Mouse (Mus musculus) mouse trophoblast stem cell (cell line): Measurements from ENCODE around the gene Hist1h3e.

Experiments used
- in situ Hi-C, 2 experiments: fragments of 300-500 bp; cut with MseI, MboI; formaldehyde crosslinking; loops; 2 replicates in 1 of 2; 3 replicates in 1 of 2; pipeline ENCODE4 v1.15.1; 2025

Hist1h3e gene

GRCm38 (mm10) chr13:23521703-23522102 is 40.5 kb downstream of the Hist1h3e start:
- in situ Hi-C loops: loop anchor here (10.0 to 25.0 kb wide), 2 partner anchors 1477 to 1484 kb away; partner anchors contain the start of genes Hist1h2ag (in 2 of the 2), Hist1h2bj (in 2 of the 2), Hist1h4i (in 2 of the 2) and Hist1h2ah (in 1 of the 2)

GRCm38 (mm10) chr13:23519416-23519815 is 42.8 kb downstream of the Hist1h3e start:
- in situ Hi-C loops: loop anchor here (5.0 to 25.0 kb wide), 3 partner anchors 82 to 1585 kb away; partner anchors contain the start of genes Hist1h2ag (in 1 of the 2), Hist1h2ah (in 1 of the 2), Hist1h2bj (in 1 of the 2) and Hist1h2bk (in 1 of the 2)

- in situ Hi-C loops: loop anchor here (5.0 to 25.0 kb wide), 3 partner anchors 82 to 1584 kb away; partner anchors contain the start of genes Hist1h2ag (in 1 of the 2), Hist1h2ah (in 1 of the 2), Hist1h2bj (in 1 of the 2) and Hist1h2bk (in 1 of the 2)
Observed at GRCm38 (mm10) chr13:23518885-23519284, 43.3 kb downstream of the Hist1h3e start.

- in situ Hi-C loops: loop anchor here (5.0 to 25.0 kb wide), 3 partner anchors 81 to 1583 kb away; partner anchors contain the start of genes Hist1h2ag (in 1 of the 2), Hist1h2ah (in 1 of the 2), Hist1h2bj (in 1 of the 2) and Hist1h2bk (in 1 of the 2)
Observed at GRCm38 (mm10) chr13:23518295-23518603, 43.9 kb downstream of the Hist1h3e start.

GRCm38 (mm10) chr13:23517603-23518294 is 44.4 kb downstream of the Hist1h3e start:
- in situ Hi-C loops: loop anchor here (5.0 to 25.0 kb wide), 3 partner anchors 80 to 1583 kb away; partner anchors contain the start of genes Hist1h2ag (in 1 of the 2), Hist1h2ah (in 1 of the 2), Hist1h2bj (in 1 of the 2) and Hist1h2bk (in 1 of the 2)

- in situ Hi-C loops: loop anchor here (5.0 to 25.0 kb wide), 3 partner anchors 80 to 1582 kb away; partner anchors contain the start of genes Hist1h2ag (in 1 of the 2), Hist1h2ah (in 1 of the 2), Hist1h2bj (in 1 of the 2) and Hist1h2bk (in 1 of the 2)
Observed at GRCm38 (mm10) chr13:23516822-23517602, 45.2 kb downstream of the Hist1h3e start.

- in situ Hi-C loops: loop anchor here (5.0 to 25.0 kb wide), 3 partner anchors 79 to 1581 kb away; partner anchors contain the start of genes Hist1h2ag (in 1 of the 2), Hist1h2ah (in 1 of the 2), Hist1h2bj (in 1 of the 2) and Hist1h2bk (in 1 of the 2)
Observed at GRCm38 (mm10) chr13:23515826-23516620, 46.1 kb downstream of the Hist1h3e start.

GRCm38 (mm10) chr13:23515281-23515680 is 46.9 kb downstream of the Hist1h3e start:
- in situ Hi-C loops: loop anchor here (5.0 to 25.0 kb wide), 3 partner anchors 78 to 1580 kb away; partner anchors contain the start of genes Hist1h2ag (in 1 of the 2), Hist1h2ah (in 1 of the 2), Hist1h2bj (in 1 of the 2) and Hist1h2bk (in 1 of the 2)

GRCm38 (mm10) chr13:23513517-23513916 is 48.7 kb downstream of the Hist1h3e start:
- in situ Hi-C loops: loop anchor here in 1 of 2 experiments (10.0 to 25.0 kb wide), 2 partner anchors 1476 to 1579 kb away; partner anchors contain the start of genes Hist1h2ag, Hist1h2ah, Hist1h2bj and Hist1h2bk
